Mouse (Mus musculus) erythroblast, embryonic 14.5 days (primary cell): ENCODE data around the gene Ino80e.

Source experiments
- GATA1 ChIP-seq: IDR thresholded peaks from 2 replicates; pipeline ENCODE4 v1.6.1; 2012; ENCODE audit warnings: low read length, inconsistent platforms, mixed read lengths
- TAL1 ChIP-seq: IDR thresholded peaks from 3 replicates; pipeline ENCODE4 v1.6.1; 2012; ENCODE audit warnings: low read length, inconsistent platforms, mixed read lengths

- TF ChIP-seq GATA1 (no peak), TAL1 (no peak)
These were observed 38.2 kb downstream of the Ino80e start for GRCm38 (mm10) chr7:126823940-126824339.
